Mouse (Mus musculus) heart, embryonic 12.5 days (tissue): ENCODE results near the gene Rab5if. TPM values are rescaled to one million over a fixed set of nuclear protein-coding genes. Genes with fewer than 3 reads are reported as not detected.
A peak's percentile ranks its signal among the peaks of the same experiment; 100 is the strongest.

Source experiments
- ATAC-seq: fragments of 200-750 bp; cut with Nextera tagmentation; 2 replicates; pipeline ENCODE4 v1.8.0; 2017; ENCODE audit warnings: moderate TSS enrichment, moderate library complexity; ENCODE audit not compliant: insufficient number of reproducible peaks, low FRiP score
- H3K27ac ChIP-seq: fragments of 300-500 bp; sonication (generic); 2 replicates; pipeline ENCODE4 v1.5.1; 2016; ENCODE audit warnings: mild to moderate bottlenecking, moderate library complexity; ENCODE audit not compliant: poor library complexity, severe bottlenecking
- H3K27me3 ChIP-seq: fragments of 300-500 bp; sonication (generic); replicated peaks from 2 replicates; pipeline ENCODE4 v1.6.1; 2016; ENCODE audit warnings: mild to moderate bottlenecking, moderate library complexity
- H3K36me3 ChIP-seq: fragments of 300-500 bp; sonication (generic); 2 replicates; pipeline ENCODE4 v1.6.1; 2016; ENCODE audit warnings: mild to moderate bottlenecking, moderate library complexity
- H3K4me1 ChIP-seq: fragments of 300-500 bp; sonication (generic); replicated peaks from 2 replicates; pipeline ENCODE4 v1.6.1; 2016; ENCODE audit warnings: mild to moderate bottlenecking
- H3K4me2 ChIP-seq: fragments of 300-500 bp; sonication (generic); 2 replicates; pipeline ENCODE4 v1.6.1; 2016; ENCODE audit warnings: mild to moderate bottlenecking, moderate library complexity
- H3K4me3 ChIP-seq: fragments of 300-500 bp; sonication (generic); 2 replicates; pipeline ENCODE4 v1.5.1; 2016; ENCODE audit warnings: mild to moderate bottlenecking
- H3K9ac ChIP-seq: fragments of 300-500 bp; sonication (generic); 2 replicates; pipeline ENCODE4 v1.6.1; 2016; ENCODE audit warnings: mild to moderate bottlenecking, moderate library complexity
- H3K9me3 ChIP-seq: fragments of 300-500 bp; sonication (generic); replicated peaks from 2 replicates; pipeline ENCODE4 v1.6.1; 2016; ENCODE audit warnings: mild to moderate bottlenecking, moderate library complexity
- WGBS: fragments of 180-500 bp; shearing (Covaris S2); methylation state at CpG from one replicate; pipeline ENCODE4 v1.1.7; 2016; 5-methylcytosine and 5-hydroxymethylcytosine counted together
- polyA plus RNA-seq: library from polyadenylated mRNA; unstranded; fragments of >200 nt; fragmentation: Nextera tagmentation; extraction: Ambion mirVana; gene quantifications from 2 replicates; pipeline ENCODE4 v1.2.1, GENCODE M21; 2016

Rab5if gene
- polyA plus RNA-seq, 1 experiment from 2014 or later, result 203 TPM

- Histone ChIP-seq H3K4me2 (no peak overlapping the region), H3K4me1 (peaks cover 22% of the 10 kb centered on the region), H3K9ac (no peak overlapping the region), H3K4me3 (no peak overlapping the region), H3K9me3 (no peaks in the 10 kb centered on the region), H3K27me3 (no peaks in the 10 kb centered on the region), H3K27ac (no peak overlapping the region), H3K36me3 (peaks cover 39% of the 10 kb centered on the region)
- no peak for ATAC-seq
- WGBS, result 85% methylated on average over 1 of the region's 1 CpGs
Observed at GRCm38 (mm10) chr2:156856311-156856710, 6.6 kb upstream of the Rab5if start.

- peak overlapping the region; percentile 7; the same call in 1 of the 2 replicates for H3K4me3 ChIP-seq
- 28% methylated on average over 3 of the region's 3 CpGs for WGBS
- H3K27me3 ChIP-seq, result no peaks in the 10 kb centered on the region
- no peaks in the 10 kb centered on the region for H3K9me3 ChIP-seq
- peaks cover 28% of the 10 kb centered on the region for H3K4me1 ChIP-seq
- H3K36me3 ChIP-seq, result peaks cover 29% of the 10 kb centered on the region
- no peak for ATAC-seq
- no peak overlapping the region for H3K9ac ChIP-seq
- H3K4me2 ChIP-seq, result peak overlapping the region; percentile 47
- H3K27ac ChIP-seq, result peak overlapping the region; percentile 48
Observed at GRCm38 (mm10) chr2:156857385-156857791, 5.5 kb upstream of the Rab5if start.

GRCm38 (mm10) chr2:156857835-156858234 lies 5.1 kb upstream of the Rab5if start, which contains the start of gene 4930518I15Rik:
Gene 4930518I15Rik, minus strand, starts transcription at chr2:156857946.
- H3K4me2 ChIP-seq, result peak within 1 kb of the TSS; percentile 47
- peaks cover 28% of the 10 kb centered on the region for H3K4me1 ChIP-seq
- no peaks in the 10 kb centered on the region for H3K27me3 ChIP-seq
- H3K9ac ChIP-seq, result no peak within 1 kb of the TSS
- WGBS, result 84% methylated on average over 2 of the region's 2 CpGs
- peak within 1 kb of the TSS; percentile 48 for H3K27ac ChIP-seq
- no peak for ATAC-seq
- peaks cover 26% of the 10 kb centered on the region for H3K36me3 ChIP-seq
- H3K9me3 ChIP-seq, result no peaks in the 10 kb centered on the region
- peak within 1 kb of the TSS; percentile 7; the same call in 1 of the 2 replicates for H3K4me3 ChIP-seq

- H3K4me1 ChIP-seq, result peaks cover 28% of the 10 kb centered on the region
- H3K27me3 ChIP-seq, result no peaks in the 10 kb centered on the region
- no peaks in the 10 kb centered on the region for H3K9me3 ChIP-seq
- 83% methylated on average over 7 of the region's 7 CpGs for WGBS
- H3K27ac ChIP-seq, result no peak overlapping the region
- H3K9ac ChIP-seq, result no peak overlapping the region
- ATAC-seq, result no peak
- no peak overlapping the region for H3K4me3 ChIP-seq
- H3K4me2 ChIP-seq, result no peak overlapping the region
- peaks cover 22% of the 10 kb centered on the region for H3K36me3 ChIP-seq
Observed at GRCm38 (mm10) chr2:156858671-156859070, 4.3 kb upstream of the Rab5if start.

- Histone ChIP-seq H3K27ac (peak overlapping the region; percentile 93), H3K4me1 (peaks cover 38% of the 10 kb centered on the region), H3K4me2 (peak overlapping the region; percentile 83), H3K27me3 (no peaks in the 10 kb centered on the region), H3K9me3 (no peaks in the 10 kb centered on the region), H3K9ac (peak overlapping the region; percentile 84), H3K4me3 (peak overlapping the region; percentile 96), H3K36me3 (peaks cover 27% of the 10 kb centered on the region)
- ATAC-seq, result 0 out of 2 replicates have a peak, but pooled peaks have one; percentile 2
- under 1% methylated on average over 19 of the region's 19 CpGs for WGBS
Observed at GRCm38 (mm10) chr2:156862041-156862717, 749 bp upstream of the Rab5if start.

- Histone ChIP-seq H3K27ac (peak overlapping the region; percentile 89), H3K36me3 (peaks cover 35% of the 10 kb centered on the region), H3K4me3 (peak overlapping the region; percentile 96), H3K4me1 (peaks cover 26% of the 10 kb centered on the region), H3K9me3 (no peaks in the 10 kb centered on the region), H3K9ac (peak overlapping the region; percentile 98), H3K4me2 (peak overlapping the region; percentile 88), H3K27me3 (no peaks in the 10 kb centered on the region)
- no peak; the same call in 1 of the 2 replicates for ATAC-seq
- WGBS, result under 1% methylated on average over 28 of the region's 28 CpGs
Observed at GRCm38 (mm10) chr2:156863487-156864160, 696 bp downstream of the Rab5if start.

- Histone ChIP-seq H3K27ac (no peak overlapping the region), H3K4me3 (peak overlapping the region; percentile 96), H3K36me3 (peaks cover 43% of the 10 kb centered on the region), H3K4me1 (peaks cover 33% of the 10 kb centered on the region), H3K4me2 (peak overlapping the region; percentile 88), H3K9ac (peak overlapping the region; percentile 98), H3K9me3 (no peaks in the 10 kb centered on the region), H3K27me3 (no peaks in the 10 kb centered on the region)
- WGBS, result 77% methylated on average over 3 of the region's 3 CpGs
- ATAC-seq, result no peak
Observed at GRCm38 (mm10) chr2:156864481-156864880, 1.6 kb downstream of the Rab5if start.

GRCm38 (mm10) chr2:156868994-156869393 lies 6.1 kb downstream of the Rab5if start:
- H3K36me3 ChIP-seq, result peaks cover 83% of the 10 kb centered on the region
- peaks cover 33% of the 10 kb centered on the region for H3K4me1 ChIP-seq
- WGBS, result 77% methylated on average over 8 of the region's 8 CpGs
- no peak overlapping the region; the same call in 1 of the 2 replicates for H3K9ac ChIP-seq
- ATAC-seq, result no peak
- H3K4me3 ChIP-seq, result no peak overlapping the region
- no peaks in the 10 kb centered on the region for H3K9me3 ChIP-seq
- H3K27ac ChIP-seq, result no peak overlapping the region
- H3K4me2 ChIP-seq, result no peak overlapping the region
- no peaks in the 10 kb centered on the region for H3K27me3 ChIP-seq

- H3K9ac ChIP-seq, result no peak overlapping the region
- H3K27ac ChIP-seq, result no peak overlapping the region
- H3K4me2 ChIP-seq, result no peak overlapping the region
- 87% methylated on average over 7 of the region's 7 CpGs for WGBS
- no peak for ATAC-seq
- H3K27me3 ChIP-seq, result no peaks in the 10 kb centered on the region
- no peaks in the 10 kb centered on the region for H3K9me3 ChIP-seq
- H3K36me3 ChIP-seq, result peaks cover 88% of the 10 kb centered on the region
- H3K4me3 ChIP-seq, result no peak overlapping the region
- peaks cover 27% of the 10 kb centered on the region for H3K4me1 ChIP-seq
Observed at GRCm38 (mm10) chr2:156869554-156869953, 6.6 kb downstream of the Rab5if start.

GRCm38 (mm10) chr2:156870519-156870918 lies 7.6 kb downstream of the Rab5if start:
- 46% methylated on average over 6 of the region's 6 CpGs for WGBS
- Histone ChIP-seq H3K9ac (no peak overlapping the region), H3K27me3 (no peaks in the 10 kb centered on the region), H3K36me3 (peaks cover 91% of the 10 kb centered on the region), H3K4me2 (no peak overlapping the region), H3K4me3 (no peak overlapping the region), H3K27ac (no peak overlapping the region), H3K9me3 (no peaks in the 10 kb centered on the region), H3K4me1 (peaks cover 21% of the 10 kb centered on the region)
- ATAC-seq, result no peak

- 0 out of 2 replicates have a peak, but pooled peaks have one; percentile 37 for ATAC-seq
- Histone ChIP-seq H3K27ac (no peak overlapping the region), H3K36me3 (peaks cover 62% of the 10 kb centered on the region), H3K27me3 (no peaks in the 10 kb centered on the region), H3K9me3 (no peaks in the 10 kb centered on the region), H3K4me1 (peaks cover 17% of the 10 kb centered on the region), H3K4me3 (no peak overlapping the region), H3K9ac (no peak overlapping the region), H3K4me2 (no peak overlapping the region)
- 28% methylated on average over 5 of the region's 5 CpGs for WGBS
Observed at GRCm38 (mm10) chr2:156873629-156874028, 10.7 kb downstream of the Rab5if start.
